Mouse (Mus musculus) forebrain, embryonic 15.5 days (tissue): ENCODE results near the gene Prrg2. TPM values are rescaled to one million over a fixed set of nuclear protein-coding genes. Genes with fewer than 3 reads are reported as not detected.
"Not testable (repeated sequence)": the region's sequence is repeated elsewhere in the genome, so short reads cannot be mapped to it uniquely, and the experiment has no call there.

ENCODE experiments used
- ATAC-seq: fragments of 200-750 bp; cut with Nextera tagmentation; replicated peaks from 2 replicates; pipeline ENCODE4 v1.8.0; 2017; ENCODE audit warnings: mild to moderate bottlenecking, moderate TSS enrichment, moderate library complexity
- H3K27ac ChIP-seq: fragments of 300-500 bp; sonication (generic); replicated peaks from 2 replicates; pipeline ENCODE4 v1.5.1; 2015; ENCODE audit warnings: mild to moderate bottlenecking, inconsistent platforms
- H3K27me3 ChIP-seq: fragments of 300-500 bp; sonication (generic); 2 replicates; pipeline ENCODE4 v1.6.1; 2015; ENCODE audit warnings: inconsistent platforms
- H3K36me3 ChIP-seq: fragments of 300-500 bp; sonication (generic); 2 replicates; pipeline ENCODE4 v1.6.1; 2015; ENCODE audit warnings: mild to moderate bottlenecking, inconsistent platforms
- H3K4me1 ChIP-seq: fragments of 300-500 bp; sonication (generic); 2 replicates; pipeline ENCODE4 v1.6.1; 2015; ENCODE audit warnings: inconsistent platforms
- H3K4me2 ChIP-seq: fragments of 300-500 bp; sonication (generic); replicated peaks from 2 replicates; pipeline ENCODE4 v1.6.1; 2015; ENCODE audit warnings: mild to moderate bottlenecking, inconsistent platforms
- H3K4me3 ChIP-seq: fragments of 300-500 bp; sonication (generic); 2 replicates; pipeline ENCODE4 v1.5.1; 2015; ENCODE audit warnings: mild to moderate bottlenecking, inconsistent platforms
- H3K9ac ChIP-seq: fragments of 300-500 bp; sonication (generic); replicated peaks from 2 replicates; pipeline ENCODE4 v1.6.1; 2015; ENCODE audit warnings: mild to moderate bottlenecking, inconsistent platforms
- H3K9me3 ChIP-seq: fragments of 300-500 bp; sonication (generic); 2 replicates; pipeline ENCODE4 v1.6.1; 2016; ENCODE audit warnings: inconsistent platforms
- WGBS: fragments of 180-500 bp; shearing (Covaris S2); methylation state at CpG from one replicate; pipeline ENCODE4 v1.1.7; 2015; ENCODE audit warnings: mixed read lengths; 5-methylcytosine and 5-hydroxymethylcytosine counted together
- polyA plus RNA-seq: library from polyadenylated mRNA; unstranded; fragments of >200 nt; fragmentation: Nextera tagmentation; extraction: Ambion mirVana; gene quantifications from 2 replicates; pipeline ENCODE4 v1.2.1, GENCODE M21; 2015

The Prrg2 gene
- polyA plus RNA-seq, 1 experiment from 2014 or later: 12.6 TPM

GRCm38 (mm10) chr7:45037720-45038361, 24.6 kb downstream of the Prrg2 start:
- ATAC-seq: no peak
- H3K4me1 ChIP-seq: no peaks in the 10 kb centered on the region
- H3K27me3 ChIP-seq: no peaks in the 10 kb centered on the region
- H3K27ac ChIP-seq: no peak overlapping the region
- H3K9ac ChIP-seq: no peak overlapping the region
- H3K36me3 ChIP-seq: peaks cover 98% of the 10 kb centered on the region
- no peaks in the 10 kb centered on the region for H3K9me3 ChIP-seq
- H3K4me2 ChIP-seq: no peak overlapping the region
- no peak overlapping the region for H3K4me3 ChIP-seq
- WGBS: 74% methylated on average over 7 of the region's 7 CpGs

- no peak for ATAC-seq
- Histone ChIP-seq H3K9ac (no peak overlapping the region), H3K4me2 (no peak overlapping the region), H3K9me3 (no peaks in the 10 kb centered on the region), H3K27ac (no peak overlapping the region), H3K36me3 (peaks cover 98% of the 10 kb centered on the region), H3K4me3 (no peak overlapping the region), H3K27me3 (no peaks in the 10 kb centered on the region), H3K4me1 (no peaks in the 10 kb centered on the region)
- WGBS: 94% methylated on average over 11 of the region's 11 CpGs
Measured at GRCm38 (mm10) chr7:45036702-45037101, 25.8 kb downstream of the Prrg2 start.

GRCm38 (mm10) chr7:45035631-45036030, 26.8 kb downstream of the Prrg2 start:
- Histone ChIP-seq H3K9ac (no peak overlapping the region), H3K9me3 (no peaks in the 10 kb centered on the region), H3K36me3 (peaks cover 98% of the 10 kb centered on the region), H3K27me3 (no peaks in the 10 kb centered on the region), H3K4me2 (no peak overlapping the region), H3K4me1 (no peaks in the 10 kb centered on the region), H3K4me3 (no peak overlapping the region), H3K27ac (no peak overlapping the region)
- ATAC-seq: no peak
- 96% methylated on average over 3 of the region's 3 CpGs for WGBS

- Histone ChIP-seq H3K27me3 (no peaks in the 10 kb centered on the region), H3K4me3 (no peak overlapping the region), H3K9me3 (no peaks in the 10 kb centered on the region), H3K36me3 (peaks cover 93% of the 10 kb centered on the region), H3K4me1 (no peaks in the 10 kb centered on the region), H3K27ac (no peak overlapping the region), H3K4me2 (no peak overlapping the region), H3K9ac (no peak overlapping the region)
- 94% methylated on average over 19 of the region's 19 CpGs for WGBS
- no peak for ATAC-seq
Measured at GRCm38 (mm10) chr7:45033722-45034359, 28.6 kb downstream of the Prrg2 start.

- H3K4me3 ChIP-seq: no peak overlapping the region
- WGBS: 97% methylated on average over 8 of the region's 8 CpGs
- no peaks in the 10 kb centered on the region for H3K27me3 ChIP-seq
- peaks cover 91% of the 10 kb centered on the region for H3K36me3 ChIP-seq
- no peak overlapping the region for H3K27ac ChIP-seq
- ATAC-seq: no peak
- no peak overlapping the region for H3K9ac ChIP-seq
- H3K4me1 ChIP-seq: no peaks in the 10 kb centered on the region
- H3K4me2 ChIP-seq: no peak overlapping the region
- no peaks in the 10 kb centered on the region for H3K9me3 ChIP-seq
Measured at GRCm38 (mm10) chr7:45030857-45031256, 31.6 kb downstream of the Prrg2 start.

- no peak overlapping the region for H3K9ac ChIP-seq
- H3K36me3 ChIP-seq: peaks cover 82% of the 10 kb centered on the region
- no peak overlapping the region for H3K27ac ChIP-seq
- H3K9me3 ChIP-seq: no peaks in the 10 kb centered on the region
- no peak overlapping the region for H3K4me3 ChIP-seq
- no peak for ATAC-seq
- 88% methylated on average over 6 of the region's 6 CpGs for WGBS
- no peaks in the 10 kb centered on the region for H3K27me3 ChIP-seq
- H3K4me1 ChIP-seq: no peaks in the 10 kb centered on the region
- H3K4me2 ChIP-seq: no peak overlapping the region
Measured at GRCm38 (mm10) chr7:45029995-45030394, 32.5 kb downstream of the Prrg2 start.

GRCm38 (mm10) chr7:45028351-45028750, 34.1 kb downstream of the Prrg2 start:
- ATAC-seq: no peak
- WGBS: 95% methylated on average over 11 of the region's 11 CpGs
- H3K27me3 ChIP-seq: no peaks in the 10 kb centered on the region
- no peaks in the 10 kb centered on the region for H3K4me1 ChIP-seq
- H3K4me3 ChIP-seq: no peak overlapping the region
- H3K36me3 ChIP-seq: peaks cover 66% of the 10 kb centered on the region
- no peak overlapping the region for H3K27ac ChIP-seq
- H3K9ac ChIP-seq: no peak overlapping the region
- no peaks in the 10 kb centered on the region for H3K9me3 ChIP-seq
- no peak overlapping the region for H3K4me2 ChIP-seq

- Histone ChIP-seq H3K27me3 (no peaks in the 10 kb centered on the region), H3K4me3 (no peak overlapping the region), H3K9me3 (no peaks in the 10 kb centered on the region), H3K36me3 (peaks cover 60% of the 10 kb centered on the region), H3K27ac (no peak overlapping the region), H3K4me2 (no peak overlapping the region), H3K9ac (no peak overlapping the region), H3K4me1 (no peaks in the 10 kb centered on the region)
- ATAC-seq: no peak
- WGBS: 92% methylated on average over 9 of the region's 9 CpGs
Measured at GRCm38 (mm10) chr7:45027761-45028160, 34.7 kb downstream of the Prrg2 start.

GRCm38 (mm10) chr7:45026256-45026655, 36.2 kb downstream of the Prrg2 start:
- ATAC-seq: no peak
- 53% methylated on average over 2 of the region's 2 CpGs for WGBS
- no peak overlapping the region for H3K27ac ChIP-seq
- peaks cover 45% of the 10 kb centered on the region for H3K36me3 ChIP-seq
- H3K9me3 ChIP-seq: no peaks in the 10 kb centered on the region
- no peaks in the 10 kb centered on the region for H3K27me3 ChIP-seq
- H3K4me3 ChIP-seq: no peak overlapping the region
- H3K4me2 ChIP-seq: no peak overlapping the region
- no peaks in the 10 kb centered on the region for H3K4me1 ChIP-seq
- no peak overlapping the region for H3K9ac ChIP-seq

GRCm38 (mm10) chr7:45025601-45026220, 36.8 kb downstream of the Prrg2 start:
- H3K9ac ChIP-seq: no peak overlapping the region
- no peak for ATAC-seq
- no peaks in the 10 kb centered on the region for H3K4me1 ChIP-seq
- no peaks in the 10 kb centered on the region for H3K27me3 ChIP-seq
- 75% methylated on average over 8 of the region's 8 CpGs for WGBS
- peak overlapping the region; percentile 47 for H3K27ac ChIP-seq
- H3K4me2 ChIP-seq: no peak overlapping the region
- H3K36me3 ChIP-seq: peaks cover 39% of the 10 kb centered on the region
- H3K4me3 ChIP-seq: no peak overlapping the region
- no peaks in the 10 kb centered on the region for H3K9me3 ChIP-seq

GRCm38 (mm10) chr7:45024281-45025248, 37.9 kb downstream of the Prrg2 start:
- H3K27ac ChIP-seq: peak overlapping the region; percentile 47; the same call in 1 of the 2 replicates
- no peaks in the 10 kb centered on the region for H3K9me3 ChIP-seq
- no peaks in the 10 kb centered on the region for H3K27me3 ChIP-seq
- peaks cover 30% of the 10 kb centered on the region for H3K36me3 ChIP-seq
- H3K4me3 ChIP-seq: no peak overlapping the region
- WGBS: 90% methylated on average over 15 of the region's 15 CpGs
- no peak for ATAC-seq
- H3K9ac ChIP-seq: no peak overlapping the region
- no peaks in the 10 kb centered on the region for H3K4me1 ChIP-seq
- H3K4me2 ChIP-seq: no peak overlapping the region

GRCm38 (mm10) chr7:45023711-45024110, 38.8 kb downstream of the Prrg2 start:
- H3K27ac ChIP-seq, H3K4me1 ChIP-seq, H3K9ac ChIP-seq, ATAC-seq, H3K4me3 ChIP-seq, H3K4me2 ChIP-seq, H3K27me3 ChIP-seq, H3K9me3 ChIP-seq: not testable (repeated sequence)
- peaks cover 25% of the 10 kb centered on the region for H3K36me3 ChIP-seq
- WGBS: 86% methylated on average over 5 of the region's 5 CpGs
